Mouse (Mus musculus): Measurements from ENCODE around the gene Tunar.

DNA sequence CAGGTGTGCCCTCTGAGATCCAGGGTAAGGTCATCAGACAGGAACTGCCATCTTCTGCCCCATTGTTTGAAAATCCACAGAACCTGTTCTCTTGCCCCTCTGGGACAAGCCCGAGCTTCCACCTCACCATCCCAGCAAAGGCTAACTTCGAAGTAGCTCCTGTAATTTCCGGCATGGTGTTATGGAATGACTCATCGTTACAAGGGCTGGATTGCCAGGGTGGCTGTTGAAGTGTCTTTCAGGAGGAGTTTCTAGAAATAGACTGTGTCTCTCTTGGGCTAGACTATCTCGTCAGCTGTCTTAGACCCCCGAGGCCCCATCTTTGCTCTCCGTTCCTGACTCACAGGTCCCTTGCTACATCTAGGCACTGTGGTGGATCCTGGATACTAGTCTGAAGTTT lies 10.8 kb downstream of the Tunar start:
- TF ChIP-seq CTCF (IDR thresholded peaks at IDR 0.05; ENCODE audit: low read depth, low read length), result no peak
- TF ChIP-seq TAL1 (conservative IDR thresholded peaks at IDR 0.05; ENCODE audit: low read depth, low read length), result no peak
- no peak for TF ChIP-seq GATA1 (IDR thresholded peaks at IDR 0.05; ENCODE audit: borderline replicate concordance, low read length)
- no peak for TF ChIP-seq GATA2 (IDR thresholded peaks at IDR 0.05; ENCODE audit: borderline replicate concordance, low read depth, low read length)

Data from G1E (cell line).